Mouse (Mus musculus): ENCODE results near the gene Vmn1r113.
"Not testable (repeated sequence)": the region's sequence is repeated elsewhere in the genome, so short reads cannot be mapped to it uniquely, and the experiment has no call there.

The Vmn1r113 gene

GRCm38 (mm10) chr7:20786985-20787384 lies at the start of gene Vmn1r113:
Gene Vmn1r113, plus strand, starts transcription at chr7:20787285.
- not testable (repeated sequence) for DNase-seq (ENCODE audit: low spot score)

GRCm38 (mm10) chr7:20770885-20771284 lies 16.2 kb upstream of the Vmn1r113 start, which contains the start of gene Vmn1r112:
Gene Vmn1r112, plus strand, starts transcription at chr7:20771185.
- not testable (repeated sequence) for DNase-seq (ENCODE audit: low spot score)

- DNase-seq (ENCODE audit: low spot score) = not testable (repeated sequence)
Measured at GRCm38 (mm10) chr7:20812086-20812485, 25.0 kb downstream of the Vmn1r113 start, which contains the start of gene Vmn1r114. Gene Vmn1r114, minus strand, starts transcription at chr7:20812186.

Measured in spleen, adult 12 weeks (tissue).